Mouse (Mus musculus): ENCODE data around the gene Gimap8.

Gene Gimap8

GRCm38 (mm10) chr6:48698888-48699287 lies 51.9 kb downstream of the Gimap8 start:
- in situ Hi-C loops (cut with MboI, MseI) = loop anchor here (25.0 kb wide), 1 partner anchor 937 kb away; no protein-coding TSS in a partner anchor

DNA sequence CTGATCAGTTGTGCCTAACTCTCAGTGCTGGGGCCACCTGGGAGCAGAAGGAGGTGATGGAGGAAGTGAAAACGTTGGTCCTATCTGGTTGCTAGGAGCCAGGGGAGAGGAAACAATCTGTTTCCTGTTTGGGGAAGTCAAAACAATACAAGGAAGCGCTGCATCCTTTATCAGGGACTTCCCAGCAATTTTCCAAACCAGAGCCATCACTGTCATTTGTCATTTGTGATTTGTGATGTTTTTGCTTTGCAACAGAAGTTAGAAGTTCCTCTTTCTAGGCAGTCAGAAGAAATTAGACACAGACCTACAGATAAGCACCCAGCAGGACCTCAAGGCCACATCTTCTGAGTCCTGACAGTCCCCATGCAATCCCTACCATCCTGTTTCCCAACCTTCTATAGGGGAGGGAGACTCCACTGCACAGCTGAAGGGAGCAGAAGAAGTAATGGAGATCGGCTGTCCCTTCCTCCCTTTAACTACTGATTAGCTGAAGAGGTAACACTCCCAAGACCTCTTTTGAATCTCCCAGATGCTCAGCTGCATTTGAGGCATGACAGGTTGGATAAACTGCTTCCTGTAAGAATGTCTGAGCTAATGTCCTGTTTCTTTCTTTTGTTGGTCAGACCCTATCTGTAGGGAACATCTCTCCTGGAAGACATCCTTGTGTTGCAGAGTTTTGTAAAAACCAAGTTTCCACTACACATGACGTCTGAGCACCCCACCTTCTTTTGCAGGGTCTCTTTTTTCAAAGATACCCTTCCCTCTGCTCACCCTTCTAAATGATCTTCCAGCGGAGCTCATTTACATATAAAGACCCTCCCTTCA lies 53.4 kb downstream of the Gimap8 start:
- in situ Hi-C loops (cut with MboI, MseI) = loop anchor here (5.0 to 25.0 kb wide), 3 partner anchors 42 to 1862 kb away; partner anchors contain the start of gene Cycs

DNA sequence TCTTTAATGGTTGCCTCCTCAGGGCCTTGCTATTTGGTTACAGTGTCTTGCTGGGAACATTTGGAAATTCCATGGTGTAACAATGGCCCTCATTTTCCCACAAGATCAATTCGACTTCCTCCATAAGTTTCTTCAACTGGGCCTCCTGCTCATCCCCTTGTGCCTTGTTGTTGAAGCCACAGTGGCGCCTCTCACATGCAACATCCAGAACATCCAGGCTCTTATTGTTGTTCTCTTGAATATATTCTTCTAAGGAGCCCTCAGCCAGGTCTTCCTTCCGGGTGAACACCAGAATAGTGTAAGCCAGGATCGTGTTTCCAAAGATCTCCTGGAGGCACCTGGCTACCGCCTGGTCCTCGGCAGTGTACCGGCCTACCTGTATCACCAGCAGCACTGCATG lies 55.1 kb downstream of the Gimap8 start:
- in situ Hi-C loops (cut with MboI, MseI) = loop anchor here (5.0 to 25.0 kb wide), 3 partner anchors 40 to 1860 kb away; partner anchors contain the start of gene Cycs

- in situ Hi-C loops (cut with MboI, MseI) = loop anchor here (5.0 to 25.0 kb wide), 3 partner anchors 40 to 1860 kb away; partner anchors contain the start of gene Cycs
Observed at GRCm38 (mm10) chr6:48702601-48703000, 55.6 kb downstream of the Gimap8 start.

- in situ Hi-C loops (cut with MboI, MseI) = loop anchor here (5.0 to 25.0 kb wide), 3 partner anchors 38 to 1858 kb away; partner anchors contain the start of gene Cycs
Observed at GRCm38 (mm10) chr6:48704146-48704545, 57.1 kb downstream of the Gimap8 start.

DNA sequence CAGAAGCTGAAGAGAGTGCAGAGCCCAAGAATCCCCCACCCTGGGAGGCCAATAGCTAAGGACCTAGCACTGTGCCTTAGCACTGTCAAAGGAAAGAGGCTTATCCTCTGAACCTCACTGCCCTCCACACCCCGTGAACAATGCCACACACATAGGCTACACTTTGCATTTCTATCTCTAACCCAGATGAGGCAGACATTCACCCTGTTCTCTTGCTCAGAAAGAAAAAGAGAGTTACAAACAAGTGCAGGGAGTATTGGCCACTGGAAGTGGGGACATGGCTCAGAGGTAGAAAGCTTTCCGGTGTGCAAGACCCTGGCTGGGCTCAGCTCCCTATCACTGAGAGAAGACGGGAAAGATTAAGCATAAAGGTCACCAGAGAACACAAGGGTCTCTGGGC lies 59.1 kb downstream of the Gimap8 start:
- in situ Hi-C loops (cut with MboI, MseI) = loop anchor here (25.0 kb wide), 2 partner anchors 1044 to 1856 kb away; partner anchors contain the start of gene Cycs
